Mouse (Mus musculus) liver, embryonic 12.5 days (tissue): ENCODE measurements at regions not wholly inside any gene's neighbourhood (a gene's known extent, or its start where the extent isn't known, plus 50 kb on each side); places are given as distances from the start of the nearest gene placed in this dataset.

ENCODE experiments used
- ATAC-seq: fragments of 200-750 bp; cut with Nextera tagmentation; 2 replicates; pipeline ENCODE4 v1.8.0; 2017; ENCODE audit warnings: moderate number of reproducible peaks, mild to moderate bottlenecking, moderate library complexity
- H3K27ac ChIP-seq: fragments of 300-500 bp; sonication (generic); 2 replicates; pipeline ENCODE4 v1.5.1; 2016; ENCODE audit warnings: mild to moderate bottlenecking
- H3K27me3 ChIP-seq: fragments of 300-500 bp; sonication (generic); replicated peaks from 2 replicates; pipeline ENCODE4 v1.6.1; 2016; ENCODE audit warnings: mild to moderate bottlenecking, moderate library complexity
- H3K36me3 ChIP-seq: fragments of 300-500 bp; sonication (generic); 2 replicates; pipeline ENCODE4 v1.6.1; 2016; ENCODE audit warnings: mild to moderate bottlenecking, moderate library complexity
- H3K4me1 ChIP-seq: fragments of 300-500 bp; sonication (generic); 2 replicates; pipeline ENCODE4 v1.6.1; 2016
- H3K4me2 ChIP-seq: fragments of 300-500 bp; sonication (generic); 2 replicates; pipeline ENCODE4 v1.6.1; 2016; ENCODE audit warnings: mild to moderate bottlenecking, moderate library complexity
- H3K4me3 ChIP-seq: fragments of 300-500 bp; sonication (generic); 2 replicates; pipeline ENCODE4 v1.5.1; 2016; ENCODE audit warnings: mild to moderate bottlenecking, moderate library complexity
- H3K9ac ChIP-seq: fragments of 300-500 bp; sonication (generic); 2 replicates; pipeline ENCODE4 v1.6.1; 2016; ENCODE audit warnings: mild to moderate bottlenecking, moderate library complexity
- H3K9me3 ChIP-seq: fragments of 300-500 bp; sonication (generic); replicated peaks from 2 replicates; pipeline ENCODE4 v1.6.1; 2016; ENCODE audit warnings: mild to moderate bottlenecking, moderate library complexity
- WGBS: fragments of 180-500 bp; shearing (Covaris S2); methylation state at CpG from one replicate; pipeline ENCODE4 v1.1.7; 2016; ENCODE audit not compliant: insufficient replicate concordance; 5-methylcytosine and 5-hydroxymethylcytosine counted together

GRCm38 (mm10) chr11:7427771-7428170 lies 214.0 kb upstream of the Igfbp3 start:
- no peaks in the 10 kb centered on the region for H3K9me3 ChIP-seq
- ATAC-seq, result no peak
- H3K36me3 ChIP-seq, result no peaks in the 10 kb centered on the region
- H3K27me3 ChIP-seq, result no peaks in the 10 kb centered on the region
- 69% methylated on average over 4 of the region's 4 CpGs for WGBS
- no peak overlapping the region for H3K27ac ChIP-seq
- H3K4me1 ChIP-seq, result peaks cover 15% of the 10 kb centered on the region
- H3K9ac ChIP-seq, result no peak overlapping the region
- no peak overlapping the region for H3K4me2 ChIP-seq
- no peak overlapping the region for H3K4me3 ChIP-seq

GRCm38 (mm10) chr11:7425233-7425632 lies 211.5 kb upstream of the Igfbp3 start:
- WGBS, result 71% methylated on average over 1 of the region's 1 CpGs
- Histone ChIP-seq H3K4me3 (no peak overlapping the region), H3K4me1 (peaks cover 15% of the 10 kb centered on the region), H3K4me2 (no peak overlapping the region), H3K27me3 (no peaks in the 10 kb centered on the region), H3K27ac (no peak overlapping the region), H3K36me3 (no peaks in the 10 kb centered on the region), H3K9ac (no peak overlapping the region), H3K9me3 (no peaks in the 10 kb centered on the region)
- no peak for ATAC-seq

GRCm38 (mm10) chr11:7424082-7424471 lies 210.4 kb upstream of the Igfbp3 start:
- Histone ChIP-seq H3K27me3 (no peaks in the 10 kb centered on the region), H3K4me2 (peak overlapping the region; percentile 37), H3K4me1 (peaks cover 15% of the 10 kb centered on the region), H3K4me3 (no peak overlapping the region), H3K36me3 (no peaks in the 10 kb centered on the region), H3K9me3 (no peaks in the 10 kb centered on the region), H3K27ac (0 out of 2 replicates have a peak overlapping the region, but pooled peaks have one; percentile 58), H3K9ac (no peak overlapping the region)
- no peak for ATAC-seq
- WGBS, result 44% methylated on average over 5 of the region's 5 CpGs

- H3K4me1 ChIP-seq, result peaks cover 15% of the 10 kb centered on the region
- peak; percentile 96 for ATAC-seq
- H3K9me3 ChIP-seq, result no peaks in the 10 kb centered on the region
- no peaks in the 10 kb centered on the region for H3K36me3 ChIP-seq
- 28% methylated on average over 13 of the region's 13 CpGs for WGBS
- H3K9ac ChIP-seq, result no peak overlapping the region
- peak overlapping the region; percentile 66 for H3K27ac ChIP-seq
- H3K4me2 ChIP-seq, result peak overlapping the region; percentile 37
- no peak overlapping the region for H3K4me3 ChIP-seq
- H3K27me3 ChIP-seq, result no peaks in the 10 kb centered on the region
Observed at GRCm38 (mm10) chr11:7423276-7424081, 209.8 kb upstream of the Igfbp3 start.

GRCm38 (mm10) chr11:7412631-7413030 lies 198.9 kb upstream of the Igfbp3 start:
- Histone ChIP-seq H3K27ac (no peak overlapping the region), H3K4me3 (no peak overlapping the region), H3K36me3 (no peaks in the 10 kb centered on the region), H3K4me1 (no peaks in the 10 kb centered on the region), H3K4me2 (no peak overlapping the region), H3K9me3 (no peaks in the 10 kb centered on the region), H3K27me3 (no peaks in the 10 kb centered on the region), H3K9ac (no peak overlapping the region)
- no peak for ATAC-seq
- WGBS, result 52% methylated on average over 3 of the region's 3 CpGs

- Histone ChIP-seq H3K4me3 (no peak overlapping the region), H3K9ac (no peak overlapping the region), H3K9me3 (no peaks in the 10 kb centered on the region), H3K4me1 (no peaks in the 10 kb centered on the region), H3K27me3 (no peaks in the 10 kb centered on the region), H3K27ac (no peak overlapping the region), H3K4me2 (no peak overlapping the region), H3K36me3 (no peaks in the 10 kb centered on the region)
- no peak for ATAC-seq
Observed at GRCm38 (mm10) chr11:7408992-7409391, 195.3 kb upstream of the Igfbp3 start.

- H3K4me3 ChIP-seq, result no peak overlapping the region
- no peaks in the 10 kb centered on the region for H3K27me3 ChIP-seq
- H3K9me3 ChIP-seq, result no peaks in the 10 kb centered on the region
- no peaks in the 10 kb centered on the region for H3K4me1 ChIP-seq
- no peak overlapping the region for H3K4me2 ChIP-seq
- ATAC-seq, result no peak
- WGBS, result 72% methylated on average over 4 of the region's 4 CpGs
- no peak overlapping the region for H3K9ac ChIP-seq
- H3K27ac ChIP-seq, result no peak overlapping the region
- H3K36me3 ChIP-seq, result no peaks in the 10 kb centered on the region
Observed at GRCm38 (mm10) chr11:7404666-7405065, 190.9 kb upstream of the Igfbp3 start.

- no peaks in the 10 kb centered on the region for H3K4me1 ChIP-seq
- H3K27me3 ChIP-seq, result no peaks in the 10 kb centered on the region
- ATAC-seq, result no peak
- no peak overlapping the region for H3K9ac ChIP-seq
- H3K4me2 ChIP-seq, result no peak overlapping the region
- H3K4me3 ChIP-seq, result no peak overlapping the region
- WGBS, result 38% methylated on average over 1 of the region's 1 CpGs
- no peaks in the 10 kb centered on the region for H3K9me3 ChIP-seq
- H3K27ac ChIP-seq, result no peak overlapping the region
- no peaks in the 10 kb centered on the region for H3K36me3 ChIP-seq
Observed at GRCm38 (mm10) chr11:7371835-7372234, 158.1 kb upstream of the Igfbp3 start.

- H3K27me3 ChIP-seq, result no peaks in the 10 kb centered on the region
- WGBS, result 89% methylated on average over 3 of the region's 3 CpGs
- no peak overlapping the region for H3K9ac ChIP-seq
- H3K36me3 ChIP-seq, result no peaks in the 10 kb centered on the region
- no peak overlapping the region for H3K4me3 ChIP-seq
- no peak for ATAC-seq
- H3K4me2 ChIP-seq, result no peak overlapping the region
- no peaks in the 10 kb centered on the region for H3K4me1 ChIP-seq
- H3K27ac ChIP-seq, result no peak overlapping the region
- no peaks in the 10 kb centered on the region for H3K9me3 ChIP-seq
Observed at GRCm38 (mm10) chr11:7361388-7361787, 147.7 kb upstream of the Igfbp3 start.

GRCm38 (mm10) chr11:7348601-7349000 lies 134.9 kb upstream of the Igfbp3 start:
- Histone ChIP-seq H3K9ac (no peak overlapping the region), H3K36me3 (no peaks in the 10 kb centered on the region), H3K27ac (no peak overlapping the region), H3K4me2 (no peak overlapping the region), H3K4me3 (no peak overlapping the region), H3K4me1 (no peaks in the 10 kb centered on the region), H3K9me3 (no peaks in the 10 kb centered on the region), H3K27me3 (no peaks in the 10 kb centered on the region)
- WGBS, result 73% methylated on average over 1 of the region's 1 CpGs
- no peak for ATAC-seq

GRCm38 (mm10) chr11:7337826-7338225 lies 124.1 kb upstream of the Igfbp3 start:
- no peak for ATAC-seq
- Histone ChIP-seq H3K4me3 (no peak overlapping the region), H3K9me3 (peaks cover 9% of the 10 kb centered on the region; the same call in 1 of the 2 replicates), H3K4me2 (no peak overlapping the region), H3K27me3 (no peaks in the 10 kb centered on the region), H3K27ac (no peak overlapping the region), H3K9ac (no peak overlapping the region), H3K4me1 (no peaks in the 10 kb centered on the region), H3K36me3 (no peaks in the 10 kb centered on the region)

GRCm38 (mm10) chr11:7317409-7317970 lies 103.8 kb upstream of the Igfbp3 start:
- WGBS, result 28% methylated on average over 3 of the region's 3 CpGs

GRCm38 (mm10) chr11:7296252-7296651 lies 82.5 kb upstream of the Igfbp3 start:
- Histone ChIP-seq H3K4me2 (no peak overlapping the region), H3K4me3 (no peak overlapping the region), H3K9me3 (no peaks in the 10 kb centered on the region), H3K27ac (no peak overlapping the region), H3K9ac (no peak overlapping the region), H3K27me3 (no peaks in the 10 kb centered on the region), H3K36me3 (no peaks in the 10 kb centered on the region), H3K4me1 (no peaks in the 10 kb centered on the region)
- no peak for ATAC-seq

More at GRCm38 (mm10) chr11:7317409-7317970, 103.8 kb upstream of the Igfbp3 start:
- H3K4me3 ChIP-seq, result no peak overlapping the region
- H3K4me1 ChIP-seq, result no peaks in the 10 kb centered on the region
- H3K4me2 ChIP-seq, result no peak overlapping the region
- ATAC-seq, result no peak
- no peaks in the 10 kb centered on the region for H3K36me3 ChIP-seq
- H3K9me3 ChIP-seq, result no peaks in the 10 kb centered on the region
- no peak overlapping the region for H3K9ac ChIP-seq
- no peaks in the 10 kb centered on the region for H3K27me3 ChIP-seq
- no peak overlapping the region for H3K27ac ChIP-seq
